Mouse (Mus musculus) kidney, adult 9 months (tissue): ENCODE data around the gene Tigar.
A peak's percentile ranks its signal among the peaks of the same experiment; 100 is the strongest.

ENCODE experiments used
- DNase-seq: peaks from one replicate; pipeline ENCODE4 v3.0.0; 2022

Tigar gene

DNA sequence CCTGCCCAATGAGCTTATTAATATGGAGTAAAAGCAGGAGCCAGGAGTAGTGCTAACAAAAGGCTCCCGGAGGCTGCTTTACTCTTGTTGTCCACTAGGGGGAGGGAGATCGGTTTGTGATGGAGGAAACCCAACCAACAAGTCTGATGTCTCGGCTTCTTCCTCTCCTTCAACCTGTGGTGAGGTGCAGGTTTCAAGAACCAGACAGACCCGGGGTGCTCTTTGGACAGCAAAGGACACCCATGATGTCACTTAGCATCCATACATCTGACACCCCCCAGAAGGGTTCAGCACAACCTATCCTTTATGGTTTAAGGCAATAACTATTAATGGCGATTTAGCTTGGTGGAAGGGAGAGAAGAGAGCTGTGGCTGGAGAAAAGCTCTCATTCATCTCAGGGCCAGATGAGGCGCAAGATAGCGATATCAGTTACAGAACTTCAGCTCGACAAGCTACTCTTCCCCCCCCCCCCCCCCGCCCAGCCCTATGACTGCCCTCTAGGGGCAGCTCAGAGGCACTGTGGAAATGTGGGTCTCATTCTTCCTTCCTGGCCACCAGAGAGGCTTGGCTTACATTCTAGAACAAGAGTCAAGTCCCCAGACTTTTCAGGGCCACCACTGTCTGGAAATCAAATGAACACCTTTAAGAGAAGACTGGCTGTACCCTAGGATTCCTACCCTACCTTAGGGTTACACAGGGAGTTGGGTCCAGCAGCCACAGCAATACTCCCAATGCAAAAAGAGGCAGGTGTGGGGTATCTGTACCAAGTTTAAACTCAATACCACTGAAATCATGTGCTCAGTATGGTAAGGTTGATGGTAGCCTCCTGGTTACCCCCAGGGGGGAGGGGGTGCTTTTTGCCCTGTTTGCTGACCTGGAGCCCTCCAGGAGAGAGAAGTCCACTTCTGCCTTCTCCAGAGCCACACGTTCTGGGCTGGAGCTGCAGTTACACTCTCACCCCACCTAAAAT is 33.1 kb upstream of the Tigar start:
- peak; percentile 34 for DNase-seq

DNA sequence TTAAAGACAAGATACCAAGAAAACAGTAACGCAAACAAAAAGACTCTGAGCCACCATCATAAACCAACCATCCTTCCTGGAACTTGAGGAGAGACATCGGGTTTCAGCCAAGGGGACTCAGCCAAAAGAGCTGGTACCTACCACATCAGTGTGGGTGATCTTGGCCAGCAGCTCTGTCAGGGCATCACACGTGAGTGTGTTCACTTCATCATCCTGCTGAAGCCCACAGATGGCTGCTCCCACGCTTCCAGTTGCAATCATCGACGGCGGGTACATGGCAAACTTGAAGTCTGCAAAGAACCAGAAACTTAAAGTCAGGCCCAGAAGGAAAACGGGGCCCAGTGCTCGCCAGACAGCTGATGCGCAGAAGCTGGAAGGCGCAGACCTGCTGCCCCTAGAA is 29.6 kb upstream of the Tigar start:
- DNase-seq: no peak

DNA sequence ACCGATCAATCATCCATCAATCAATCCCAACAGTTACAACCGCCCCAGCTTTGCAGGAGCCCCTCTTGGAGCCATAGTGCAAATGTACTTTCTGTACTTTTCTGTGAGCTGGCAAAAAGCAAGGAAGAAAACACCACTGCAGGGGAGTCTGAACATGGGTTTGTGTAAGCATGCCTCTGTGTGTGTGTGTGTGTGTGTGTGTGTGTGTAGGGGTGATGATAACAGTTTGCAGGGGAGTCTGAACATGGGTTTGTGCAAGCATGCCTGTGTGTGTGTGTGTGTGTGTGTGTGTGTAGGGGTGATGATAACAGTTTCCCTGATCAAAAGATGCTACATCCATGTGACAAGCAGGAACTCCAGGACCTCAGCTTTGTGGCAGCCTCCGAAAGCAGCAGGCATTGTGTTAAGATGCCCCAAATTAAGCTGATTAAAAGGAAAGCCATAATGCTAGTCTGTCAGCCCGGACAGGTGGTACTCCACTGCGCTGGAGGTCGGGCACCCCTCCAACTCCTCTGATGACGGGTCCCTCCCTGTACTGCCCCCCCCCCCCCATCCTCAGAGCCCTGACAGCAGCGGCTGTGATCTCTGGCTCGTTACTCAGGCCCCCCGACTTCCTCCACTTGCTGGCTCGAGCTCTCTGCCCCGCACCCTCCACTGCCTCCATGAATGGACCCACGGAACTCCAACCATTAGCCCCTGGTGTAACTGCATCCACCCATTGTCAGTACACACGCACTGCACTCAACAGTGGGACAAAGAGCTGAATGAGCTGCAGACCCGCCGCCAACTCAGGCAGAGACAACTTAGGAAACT is 24.3 kb upstream of the Tigar start:
- no peak for DNase-seq

DNA sequence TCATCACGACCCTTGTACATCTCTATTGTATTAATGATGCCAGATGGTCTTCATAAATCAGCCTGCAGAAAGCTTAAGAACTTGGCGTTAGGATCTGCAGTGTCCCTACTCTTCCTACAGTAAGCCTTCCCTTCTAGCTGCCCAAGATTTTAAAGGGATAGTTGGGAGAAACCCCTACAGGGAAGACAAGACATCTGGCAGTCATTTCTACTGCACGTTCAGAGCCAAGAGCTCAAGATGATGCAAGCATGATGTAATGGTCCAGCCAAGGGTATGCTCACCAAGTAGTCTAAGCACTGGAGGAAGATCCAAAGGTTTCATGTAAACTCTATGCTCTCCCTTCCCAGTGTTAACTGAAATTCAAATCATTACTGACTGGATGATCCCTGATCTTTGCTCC is 23.4 kb upstream of the Tigar start:
- no peak for DNase-seq

DNA sequence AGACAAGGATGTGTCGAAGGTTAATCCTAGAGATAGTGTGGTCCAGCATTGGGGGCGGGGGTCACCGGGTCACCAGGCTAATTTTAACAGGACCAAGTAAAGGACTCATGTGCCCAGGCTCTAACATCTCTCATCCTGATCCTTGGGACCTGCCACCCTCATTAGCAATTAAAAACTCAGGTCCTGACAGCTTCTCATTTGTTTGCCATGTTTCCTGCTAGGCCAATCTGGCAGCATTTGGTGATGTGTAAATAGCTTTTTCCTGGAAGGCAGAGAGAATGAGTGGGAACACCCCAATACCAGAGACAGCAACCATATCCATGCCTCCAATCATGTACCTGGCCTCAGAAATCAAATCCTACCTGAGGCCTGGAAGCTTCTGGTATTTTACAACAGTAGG is 22.6 kb upstream of the Tigar start:
- no peak for DNase-seq

DNA sequence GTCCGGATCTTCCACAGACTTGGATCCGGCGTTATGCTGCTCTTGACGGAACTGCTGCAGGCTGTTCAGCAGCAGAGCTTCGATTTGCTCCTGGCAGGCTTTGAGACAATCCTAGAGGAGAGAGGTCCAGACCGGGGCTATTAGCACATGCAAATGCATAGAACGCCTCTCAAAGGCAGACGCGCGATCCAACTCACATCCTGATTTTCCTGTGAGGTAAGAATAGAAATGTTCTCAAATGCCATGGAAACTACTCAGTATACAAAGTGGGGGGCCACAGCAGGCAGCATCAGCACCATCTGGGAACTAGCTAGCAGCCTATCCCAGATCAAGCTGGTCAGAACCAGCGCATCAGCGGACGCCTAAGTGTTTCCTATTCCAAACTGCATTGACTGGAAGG is 21.0 kb upstream of the Tigar start:
- no peak for DNase-seq

DNA sequence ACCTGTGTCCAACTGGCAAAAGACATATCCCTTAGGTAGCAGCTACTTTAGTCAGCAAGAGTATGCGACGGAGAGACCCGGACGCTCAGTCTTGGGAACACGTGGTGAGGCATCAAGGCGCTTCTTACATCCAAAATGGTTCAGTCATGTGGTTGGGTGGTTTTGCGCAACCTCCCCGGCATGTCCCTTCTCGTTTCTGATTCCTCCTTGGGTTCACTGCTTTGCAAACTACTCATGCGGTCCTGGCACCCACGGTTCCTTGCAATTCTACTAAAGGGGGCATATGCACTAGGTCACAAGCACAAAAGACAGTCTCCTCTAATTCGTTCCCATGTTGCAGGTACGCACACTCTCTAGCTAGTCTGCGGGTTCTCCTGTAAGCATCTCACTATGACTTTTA is 20.3 kb upstream of the Tigar start:
- no peak for DNase-seq

DNA sequence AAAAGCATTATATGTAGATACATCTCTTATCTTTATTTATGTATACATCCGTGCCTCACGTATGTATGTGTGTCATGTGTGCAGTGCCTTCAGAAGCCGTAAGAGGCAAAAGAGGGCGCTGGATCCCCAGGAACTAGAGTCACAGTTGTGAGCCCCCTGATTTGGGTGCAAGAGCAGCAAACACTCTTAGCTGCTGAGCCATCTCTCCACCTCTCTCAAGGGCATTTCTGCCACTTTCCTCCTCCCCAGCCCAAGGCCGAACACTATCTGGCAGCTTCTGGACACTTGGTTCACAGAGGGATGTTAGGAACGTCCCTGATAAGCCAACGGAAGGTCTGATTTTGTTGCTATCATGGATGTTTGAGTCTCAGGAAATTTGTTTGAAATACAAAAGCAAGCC is 14.1 kb upstream of the Tigar start:
- DNase-seq: no peak

DNA sequence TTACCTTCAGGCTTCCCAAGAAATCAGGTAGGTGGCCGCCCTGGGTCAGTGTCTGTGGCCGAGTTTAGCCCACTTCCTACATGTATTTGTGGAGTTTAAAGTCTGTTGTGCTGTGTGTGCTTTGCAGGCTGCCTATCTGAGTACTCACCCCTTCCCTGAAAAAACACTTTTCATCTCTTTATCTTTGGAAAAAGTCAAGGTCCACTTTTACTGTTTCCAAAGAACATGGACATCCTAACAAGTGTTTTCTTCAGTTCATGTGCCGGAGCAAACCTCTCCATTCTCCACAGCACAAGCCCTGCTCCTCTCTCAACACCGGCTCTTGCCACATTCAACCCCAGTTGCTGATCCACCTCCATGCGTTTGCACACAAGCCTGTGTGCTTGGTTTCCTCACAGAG is 13.6 kb upstream of the Tigar start:
- no peak for DNase-seq

DNA sequence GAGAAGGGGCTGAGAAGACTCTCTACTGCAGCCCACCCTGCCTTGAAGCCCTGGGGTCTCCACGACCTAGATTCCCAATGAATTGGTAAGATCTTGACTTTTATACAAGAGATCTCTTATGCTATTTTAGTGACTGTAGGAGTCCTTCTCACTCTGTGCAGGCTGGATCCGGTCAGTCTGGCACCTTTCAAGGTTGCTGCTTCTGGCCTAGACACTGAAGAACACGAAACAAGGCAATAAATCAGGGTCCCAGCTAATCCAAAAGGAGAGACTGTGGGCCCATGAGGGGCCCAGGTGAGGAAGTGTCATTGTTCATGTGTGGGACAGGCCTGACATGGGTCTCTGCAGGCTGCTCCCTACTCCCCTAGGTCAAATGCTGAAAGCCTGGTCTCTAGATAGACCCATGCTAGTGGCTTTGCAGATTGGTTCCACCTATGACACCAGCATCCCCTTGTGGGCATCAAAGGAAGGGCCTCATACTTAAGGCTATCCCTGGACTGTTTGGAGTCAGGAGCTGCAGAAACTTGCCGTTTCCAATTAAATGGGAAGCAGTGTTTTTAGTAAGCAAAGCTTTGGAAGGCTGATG is 13.0 kb upstream of the Tigar start:
- no peak for DNase-seq

DNA sequence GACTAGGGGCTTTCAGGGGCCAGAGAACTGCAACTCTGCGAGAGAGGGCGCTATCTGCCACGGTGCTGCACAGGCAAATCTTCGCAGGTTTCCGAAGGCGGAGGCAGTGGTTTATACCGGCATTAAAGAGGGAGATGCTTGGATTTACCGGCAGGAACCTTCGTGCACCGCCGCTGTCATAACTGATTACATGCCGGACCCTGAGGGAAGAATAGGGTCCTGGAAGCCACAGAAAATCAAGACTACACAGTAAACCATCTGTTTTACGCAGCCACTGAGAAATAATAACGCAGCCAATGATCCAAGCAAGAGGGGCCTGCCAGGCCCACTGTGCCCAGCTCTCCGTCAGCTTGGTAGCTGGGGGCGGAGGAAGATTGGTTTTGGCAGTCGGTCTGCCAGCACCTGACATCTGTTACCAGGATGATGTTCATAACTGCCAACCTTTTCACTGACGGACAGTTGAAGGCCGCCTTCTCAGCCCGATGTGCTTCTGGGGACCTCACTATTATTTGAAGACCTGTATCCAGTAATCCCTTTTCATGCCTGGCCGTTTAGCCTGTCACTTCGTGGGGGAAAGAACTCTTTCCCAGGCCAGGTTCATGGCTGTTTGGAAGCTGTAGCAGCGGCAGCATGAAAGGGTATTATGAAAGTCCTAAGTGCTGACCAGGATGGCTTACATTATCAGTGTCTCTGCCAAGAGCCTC is 5.5 kb upstream of the Tigar start:
- no peak for DNase-seq

DNA sequence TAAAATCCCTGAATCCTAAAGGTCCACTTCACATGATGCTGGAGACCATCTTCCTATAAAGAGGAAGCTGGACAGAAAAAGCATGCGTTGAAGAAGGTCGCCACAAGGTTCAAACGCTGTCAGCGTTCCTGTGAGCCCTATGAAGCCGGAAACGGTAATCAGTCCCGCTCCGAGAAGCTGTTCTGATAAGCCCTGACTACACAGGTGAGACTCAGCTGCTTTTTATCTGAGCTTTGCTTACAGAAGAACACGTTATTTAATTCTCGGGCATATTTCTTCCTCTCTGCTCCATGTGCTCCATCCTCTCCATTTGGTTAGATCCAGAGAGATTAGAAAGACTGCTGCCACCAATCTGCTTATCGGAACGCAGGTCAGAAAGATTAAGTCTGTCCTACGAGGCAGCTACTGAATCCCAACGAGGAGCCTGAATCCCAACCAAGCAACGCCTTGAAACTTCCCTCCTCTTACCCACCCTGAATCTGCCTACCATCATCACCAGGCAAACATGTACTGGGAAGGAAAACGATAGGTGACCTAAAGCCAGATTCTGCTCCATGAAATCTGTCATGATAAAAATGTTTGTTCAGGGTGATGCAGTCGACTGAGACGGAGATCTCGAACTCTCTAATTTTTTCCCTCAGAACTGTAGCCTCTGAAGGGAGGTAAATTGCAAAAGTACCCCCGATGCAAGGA is 843 bp downstream of the Tigar start:
- no peak for DNase-seq

DNA sequence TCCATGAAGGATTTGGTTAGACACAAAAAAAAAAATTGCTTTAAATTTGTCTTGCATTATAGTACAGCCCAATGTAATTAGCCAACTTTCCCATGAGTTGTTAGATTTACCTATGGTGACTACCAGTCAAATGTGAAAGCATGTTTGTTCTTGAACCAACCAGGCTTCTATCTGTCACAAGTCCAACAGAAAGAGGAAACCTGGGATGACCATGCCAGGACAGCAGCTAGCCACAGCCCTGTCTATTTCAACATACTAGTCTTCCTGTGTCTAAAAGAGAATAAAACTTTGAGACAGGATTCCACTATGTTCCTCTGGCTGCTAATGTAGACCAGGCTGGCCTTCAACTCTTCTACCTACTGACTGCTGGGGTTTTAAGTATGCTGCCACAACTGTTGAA is 1.9 kb downstream of the Tigar start:
- DNase-seq: no peak

DNA sequence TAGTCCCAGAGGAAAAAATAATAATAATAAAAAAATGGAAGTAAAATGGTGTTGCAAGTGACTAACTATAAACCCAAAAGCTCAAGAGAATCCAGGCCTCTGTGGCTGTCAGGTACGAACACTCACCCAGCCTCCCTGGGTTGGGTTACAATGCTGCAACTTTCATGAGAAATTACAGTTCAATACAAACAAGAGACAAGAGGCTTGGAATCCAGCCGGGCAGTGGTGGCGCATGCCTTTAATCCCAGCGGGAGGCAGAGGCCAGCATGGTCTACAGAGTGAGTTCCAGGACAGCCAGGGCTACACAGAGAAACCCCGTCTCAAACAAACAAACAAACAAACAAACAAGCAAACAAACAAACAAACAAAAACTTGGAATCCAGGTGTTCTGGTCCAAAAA is 2.6 kb downstream of the Tigar start:
- no peak for DNase-seq

DNA sequence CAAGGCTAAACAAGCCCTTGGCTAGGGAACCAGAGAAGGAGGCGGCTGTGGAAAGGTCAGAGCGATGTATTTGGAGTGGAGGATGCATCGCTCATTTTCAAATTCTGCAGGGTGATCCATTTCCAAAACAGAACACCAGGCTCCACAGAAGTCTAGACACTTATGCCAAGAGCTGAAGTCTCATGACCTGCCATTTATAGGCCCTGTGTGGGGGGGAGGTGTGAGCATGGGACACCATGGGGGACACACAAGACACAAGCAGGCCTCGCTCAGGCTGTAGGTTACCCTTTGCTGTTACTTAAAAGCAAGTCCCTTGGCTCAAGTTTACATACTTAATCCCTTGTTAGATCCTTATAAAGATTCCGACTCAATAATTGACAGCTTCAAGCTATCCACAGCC is 3.2 kb downstream of the Tigar start:
- no peak for DNase-seq

DNA sequence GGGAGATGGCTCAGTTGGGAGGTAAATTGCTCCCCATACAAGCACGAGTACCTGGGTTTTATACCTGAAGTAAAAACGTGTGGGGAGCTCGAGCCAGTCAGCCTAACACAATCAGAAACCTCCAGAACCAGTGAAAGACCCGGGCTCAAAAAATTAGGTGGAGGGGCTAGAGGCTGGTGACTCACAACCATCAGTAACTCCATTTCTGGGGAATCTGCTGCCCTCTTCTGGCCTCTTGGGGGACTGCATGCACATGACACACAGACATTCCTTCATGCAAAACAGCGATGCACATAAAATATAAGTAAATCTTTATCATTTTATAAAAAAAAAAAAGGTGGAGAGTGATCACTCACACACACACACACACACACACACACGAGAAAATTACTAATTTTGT is 4.2 kb downstream of the Tigar start:
- peak; percentile 38 for DNase-seq

DNA sequence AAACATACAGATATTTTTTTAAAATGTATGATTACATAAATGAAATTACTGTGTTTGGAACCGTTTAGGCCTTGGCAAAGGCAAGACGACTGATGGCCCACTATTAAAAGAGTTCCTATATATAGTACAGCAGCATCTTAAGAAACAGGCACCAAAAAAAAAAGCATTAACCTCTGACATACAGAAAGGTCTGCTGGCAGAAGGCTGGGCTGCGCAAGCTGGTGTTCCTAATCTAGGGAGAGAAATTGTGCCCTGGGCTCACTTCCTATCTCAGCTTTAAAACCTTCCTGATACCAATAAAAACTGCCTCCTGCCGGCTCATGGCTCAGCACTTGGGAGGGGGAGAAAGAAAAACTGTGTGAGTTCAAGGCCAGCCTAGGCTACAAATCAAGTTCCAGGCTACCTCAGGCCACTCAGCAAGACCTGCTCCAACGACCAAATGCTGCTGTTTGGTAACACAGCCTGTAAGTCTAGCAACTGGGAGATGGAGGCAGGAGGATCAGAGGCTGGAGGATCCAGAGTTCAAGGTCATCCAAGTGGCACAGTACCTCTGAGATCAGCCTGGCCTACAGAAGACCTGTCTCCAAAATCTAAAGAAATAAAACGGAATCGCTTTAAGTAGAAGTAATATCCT is 4.8 kb downstream of the Tigar start:
- DNase-seq: no peak

DNA sequence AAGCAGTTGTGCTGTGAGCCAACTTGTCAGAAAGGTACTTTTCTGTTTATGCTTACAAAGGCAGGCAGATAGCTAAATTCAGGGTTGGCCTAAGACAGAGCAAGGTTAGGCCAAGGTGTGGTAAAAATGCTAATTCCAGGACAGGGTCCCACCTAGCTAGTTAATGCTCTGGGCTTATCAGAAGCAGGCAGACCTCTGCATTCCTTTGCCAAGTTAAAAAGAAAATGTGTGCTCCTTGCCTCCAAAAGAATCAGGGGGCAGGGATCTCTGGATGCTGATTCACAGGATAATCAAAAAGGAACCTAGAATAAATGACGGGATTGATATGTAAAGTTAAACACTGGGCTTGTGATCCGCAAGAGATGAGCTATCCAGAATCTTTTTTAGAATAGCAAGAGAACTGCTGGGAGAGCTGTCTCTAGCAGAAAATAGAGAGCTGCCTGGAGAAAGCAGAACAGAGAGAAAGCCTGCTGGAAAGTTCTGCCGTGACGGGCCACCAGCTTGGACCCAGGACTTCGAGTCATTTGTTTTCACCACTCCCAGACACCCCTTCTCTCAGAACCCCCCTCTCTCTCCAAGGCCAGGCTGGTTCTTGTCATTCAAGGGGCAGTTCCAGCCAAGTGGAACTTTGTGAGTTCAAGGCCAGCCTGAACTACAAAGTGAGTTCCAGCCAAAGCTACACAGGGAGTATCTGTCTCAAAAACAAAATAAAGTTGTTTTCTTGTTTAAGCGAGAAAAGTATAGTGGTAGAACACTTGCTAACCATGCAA is 5.7 kb downstream of the Tigar start:
- DNase-seq: no peak

DNA sequence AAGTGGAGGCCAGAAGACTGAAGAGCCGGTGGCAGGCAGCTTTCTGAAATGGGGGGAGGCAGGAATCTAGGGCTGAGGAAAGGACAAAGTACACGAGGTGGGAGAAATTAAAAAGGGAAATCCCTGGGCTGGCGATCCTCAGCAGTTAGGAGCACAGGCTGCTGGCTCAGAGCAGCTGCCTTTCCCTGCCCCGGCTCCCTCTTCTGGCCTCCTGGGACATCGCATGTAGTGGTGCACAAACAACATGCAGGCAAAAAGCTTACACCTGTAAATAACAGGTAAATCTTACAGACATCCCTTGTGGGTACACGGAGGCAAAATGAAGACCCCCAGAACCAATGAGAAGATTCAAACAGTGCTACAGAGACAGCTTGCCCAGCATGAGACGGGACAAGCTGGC is 14.8 kb downstream of the Tigar start:
- DNase-seq: peak; percentile 9

DNA sequence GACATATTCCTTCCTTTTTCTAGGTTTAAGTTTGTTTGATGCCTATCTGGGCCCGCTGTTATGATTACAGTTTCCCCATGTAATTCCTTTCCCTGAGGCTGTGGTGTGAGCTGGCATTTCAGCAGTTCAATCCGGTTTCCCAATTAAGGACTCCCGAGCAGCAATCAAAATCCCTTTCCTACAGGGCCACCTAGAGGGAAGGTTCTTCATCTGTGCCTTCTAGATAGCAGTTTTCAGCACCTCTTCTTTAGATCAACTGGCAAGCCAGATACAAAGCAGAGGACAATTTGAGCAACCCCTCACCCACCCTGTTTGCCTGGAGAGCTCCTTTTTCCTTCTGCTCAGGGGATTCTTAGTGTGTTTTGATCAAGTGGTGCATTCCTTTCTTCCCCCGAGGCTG is 22.6 kb downstream of the Tigar start:
- peak; percentile 34 for DNase-seq

DNA sequence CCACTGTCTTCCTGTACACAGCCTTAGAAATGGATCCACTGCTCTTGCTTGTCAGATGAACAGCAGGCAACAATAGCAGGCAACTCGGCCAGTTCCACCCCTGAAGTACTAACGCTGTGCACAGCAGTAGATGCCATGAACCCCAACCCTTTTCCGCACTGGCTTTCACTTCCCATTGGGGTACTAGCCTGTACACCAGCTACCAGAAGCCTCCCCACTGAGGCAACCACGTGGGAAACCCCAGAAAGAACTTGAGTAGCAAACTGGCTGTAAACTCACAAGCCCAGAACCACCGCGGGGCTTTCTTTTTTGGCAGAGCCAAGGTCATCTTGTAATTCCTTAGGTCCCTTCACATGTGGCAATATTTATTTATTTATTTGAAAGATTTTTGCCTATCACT is 27.5 kb downstream of the Tigar start:
- DNase-seq: no peak
